Mouse (Mus musculus) heart, embryonic 13.5 days (tissue): Measurements from ENCODE around the gene Rab30. TPM values are rescaled to one million over a fixed set of nuclear protein-coding genes. Genes with fewer than 3 reads are reported as not detected.

Experiments used
- ATAC-seq: fragments of 200-750 bp; cut with Nextera tagmentation; 2 replicates; pipeline ENCODE4 v1.8.0; 2017; ENCODE audit warnings: moderate TSS enrichment; ENCODE audit not compliant: insufficient number of reproducible peaks, low FRiP score, low TSS enrichment; ENCODE audit errors: extremely low read depth
- H3K27ac ChIP-seq: fragments of 300-500 bp; sonication (generic); replicated peaks from 2 replicates; pipeline ENCODE4 v1.5.1; 2015; ENCODE audit warnings: moderate library complexity, mild to moderate bottlenecking, inconsistent platforms
- H3K27me3 ChIP-seq: fragments of 300-500 bp; sonication (generic); replicated peaks from 2 replicates; pipeline ENCODE4 v1.6.1; 2015; ENCODE audit warnings: mild to moderate bottlenecking, inconsistent platforms
- H3K36me3 ChIP-seq: fragments of 300-500 bp; sonication (generic); 2 replicates; pipeline ENCODE4 v1.6.1; 2015; ENCODE audit warnings: mild to moderate bottlenecking, inconsistent platforms
- H3K4me1 ChIP-seq: fragments of 300-500 bp; sonication (generic); 2 replicates; pipeline ENCODE4 v1.6.1; 2015; ENCODE audit warnings: inconsistent platforms
- H3K4me2 ChIP-seq: fragments of 300-500 bp; sonication (generic); 2 replicates; pipeline ENCODE4 v1.6.1; 2015; ENCODE audit warnings: inconsistent platforms, mild to moderate bottlenecking, moderate library complexity
- H3K4me3 ChIP-seq: fragments of 300-500 bp; sonication (generic); 2 replicates; pipeline ENCODE4 v1.5.1; 2015; ENCODE audit warnings: moderate library complexity, mild to moderate bottlenecking, inconsistent platforms
- H3K9ac ChIP-seq: fragments of 300-500 bp; sonication (generic); 2 replicates; pipeline ENCODE4 v1.6.1; 2015; ENCODE audit warnings: inconsistent platforms, mild to moderate bottlenecking, moderate library complexity
- H3K9me3 ChIP-seq: fragments of 300-500 bp; sonication (generic); 2 replicates; pipeline ENCODE4 v1.6.1; 2016; ENCODE audit warnings: inconsistent platforms
- WGBS: fragments of 180-500 bp; shearing (Covaris S2); methylation state at CpG from one replicate; pipeline ENCODE4 v1.1.7; 2015; ENCODE audit warnings: mixed read lengths; 5-methylcytosine and 5-hydroxymethylcytosine counted together
- polyA plus RNA-seq: library from polyadenylated mRNA; unstranded; fragments of >200 nt; fragmentation: Nextera tagmentation; extraction: Ambion mirVana; gene quantifications from 2 replicates; pipeline ENCODE4 v1.2.1, GENCODE M21; 2015

The Rab30 gene
- polyA plus RNA-seq, 1 experiment from 2014 or later: 5.6 TPM

DNA sequence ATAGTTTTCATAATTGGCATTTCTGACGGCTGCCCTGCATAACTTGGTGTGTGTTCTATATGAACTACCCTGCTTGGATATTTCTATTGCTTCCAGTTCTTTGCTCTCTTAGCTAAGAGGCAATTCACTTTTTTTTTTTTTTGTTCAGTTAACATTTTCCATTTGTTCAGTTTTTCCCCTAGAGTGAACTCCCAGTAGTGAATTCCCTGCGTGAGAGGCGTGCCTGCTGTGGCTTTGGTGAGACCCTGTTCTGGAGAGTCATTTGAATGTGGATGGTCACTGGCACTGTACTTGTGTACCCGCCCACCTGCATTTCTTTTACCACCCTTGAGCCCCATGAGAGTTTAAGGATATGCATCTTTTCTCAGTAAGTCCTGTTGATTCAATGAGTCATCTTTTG is 60.8 kb downstream of the Rab30 start:
- Histone ChIP-seq H3K4me2 (no peak overlapping the region), H3K9me3 (no peaks in the 10 kb centered on the region), H3K27ac (no peak overlapping the region), H3K4me3 (no peak overlapping the region), H3K9ac (no peak overlapping the region), H3K36me3 (no peaks in the 10 kb centered on the region), H3K27me3 (no peaks in the 10 kb centered on the region), H3K4me1 (peaks cover 6% of the 10 kb centered on the region; the same call in 1 of the 2 replicates)
- no peak for ATAC-seq
- 75% methylated on average over 4 of the region's 4 CpGs for WGBS

GRCm38 (mm10) chr7:92803191-92803590 is 61.8 kb downstream of the Rab30 start:
- no peaks in the 10 kb centered on the region for H3K9me3 ChIP-seq
- no peak overlapping the region for H3K4me2 ChIP-seq
- H3K4me3 ChIP-seq: no peak overlapping the region
- H3K27me3 ChIP-seq: no peaks in the 10 kb centered on the region
- no peak for ATAC-seq
- 57% methylated on average over 1 of the region's 1 CpGs for WGBS
- no peaks in the 10 kb centered on the region for H3K36me3 ChIP-seq
- H3K9ac ChIP-seq: no peak overlapping the region
- peaks cover 6% of the 10 kb centered on the region; the same call in 1 of the 2 replicates for H3K4me1 ChIP-seq
- H3K27ac ChIP-seq: no peak overlapping the region

DNA sequence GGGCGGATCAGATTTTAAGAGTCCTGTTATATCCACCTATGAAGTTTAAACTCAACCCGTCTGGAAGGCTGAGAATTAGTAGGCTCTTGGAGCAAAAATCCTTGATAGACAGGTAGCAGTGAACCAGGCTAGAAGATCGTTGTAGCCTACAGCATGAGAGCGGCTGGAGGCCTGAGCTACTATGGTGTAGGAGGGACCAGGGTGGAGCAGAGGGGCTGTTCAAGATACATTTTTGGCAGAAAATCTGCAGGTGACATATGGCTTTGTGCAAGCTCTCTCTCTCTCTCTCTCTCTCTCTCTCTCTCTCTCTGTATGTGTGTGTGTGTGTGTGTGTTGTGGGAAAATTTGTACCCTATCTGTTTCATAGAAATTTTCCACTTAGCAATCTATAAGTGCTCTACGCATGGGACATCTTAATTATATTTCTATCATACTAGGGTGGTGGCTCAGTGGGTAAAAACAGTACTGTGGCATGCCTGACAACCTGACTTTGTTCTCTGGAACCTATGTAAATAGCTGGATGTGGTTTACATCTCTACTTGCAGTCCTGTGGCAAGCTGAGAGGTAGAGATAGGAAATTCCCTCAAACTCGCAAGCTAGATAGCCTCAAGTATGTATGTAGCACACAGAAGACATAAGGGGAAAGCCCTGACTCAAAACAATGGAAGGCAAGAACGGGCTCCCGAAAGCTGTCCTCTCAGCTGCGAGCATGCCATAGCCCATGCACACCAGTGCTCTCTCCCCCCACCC is 63.7 kb downstream of the Rab30 start:
- 79% methylated on average over 9 of the region's 9 CpGs for WGBS
- no peak for ATAC-seq
- no peaks in the 10 kb centered on the region for H3K9me3 ChIP-seq

GRCm38 (mm10) chr7:92806512-92807188 is 65.2 kb downstream of the Rab30 start:
- ATAC-seq: no peak
- Histone ChIP-seq H3K27ac (no peak overlapping the region), H3K36me3 (no peaks in the 10 kb centered on the region), H3K9me3 (no peaks in the 10 kb centered on the region), H3K9ac (no peak overlapping the region), H3K4me2 (peak overlapping the region; percentile 24; the same call in 1 of the 2 replicates), H3K4me3 (no peak overlapping the region), H3K27me3 (no peaks in the 10 kb centered on the region), H3K4me1 (peaks cover 6% of the 10 kb centered on the region; the same call in 1 of the 2 replicates)
- 35% methylated on average over 15 of the region's 15 CpGs for WGBS

More for the DNA sequence above, 63.7 kb downstream of the Rab30 start:
- Histone ChIP-seq H3K27ac (no peak overlapping the region), H3K27me3 (no peaks in the 10 kb centered on the region), H3K4me1 (peaks cover 6% of the 10 kb centered on the region; the same call in 1 of the 2 replicates), H3K4me2 (no peak overlapping the region), H3K4me3 (no peak overlapping the region), H3K9ac (no peak overlapping the region), H3K36me3 (no peaks in the 10 kb centered on the region)

DNA sequence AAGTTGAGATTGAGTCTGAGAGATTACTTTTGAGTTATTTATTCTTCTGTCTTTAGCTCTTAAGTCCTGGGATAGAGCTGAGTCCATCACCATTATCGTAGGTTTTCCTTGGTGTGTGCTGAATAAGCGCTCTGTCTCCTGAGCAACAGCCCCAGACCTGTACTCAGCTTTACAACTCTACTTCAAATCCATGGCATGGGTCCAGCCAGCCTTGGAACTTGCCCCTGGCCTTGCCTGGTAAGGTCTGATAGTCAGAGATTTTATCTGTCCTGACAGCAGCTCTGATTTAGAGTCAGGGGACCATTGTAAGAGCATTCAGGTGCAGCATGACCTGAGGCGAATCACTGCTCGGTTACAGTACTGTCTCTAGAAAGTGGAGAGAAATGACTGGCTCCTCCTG is 66.1 kb downstream of the Rab30 start:
- ATAC-seq: no peak
- 77% methylated on average over 4 of the region's 4 CpGs for WGBS
- no peaks in the 10 kb centered on the region for H3K27me3 ChIP-seq
- no peak overlapping the region for H3K9ac ChIP-seq
- H3K4me2 ChIP-seq: no peak overlapping the region
- H3K36me3 ChIP-seq: no peaks in the 10 kb centered on the region
- H3K27ac ChIP-seq: no peak overlapping the region
- H3K4me1 ChIP-seq: peaks cover 6% of the 10 kb centered on the region; the same call in 1 of the 2 replicates
- no peaks in the 10 kb centered on the region for H3K9me3 ChIP-seq
- H3K4me3 ChIP-seq: no peak overlapping the region

DNA sequence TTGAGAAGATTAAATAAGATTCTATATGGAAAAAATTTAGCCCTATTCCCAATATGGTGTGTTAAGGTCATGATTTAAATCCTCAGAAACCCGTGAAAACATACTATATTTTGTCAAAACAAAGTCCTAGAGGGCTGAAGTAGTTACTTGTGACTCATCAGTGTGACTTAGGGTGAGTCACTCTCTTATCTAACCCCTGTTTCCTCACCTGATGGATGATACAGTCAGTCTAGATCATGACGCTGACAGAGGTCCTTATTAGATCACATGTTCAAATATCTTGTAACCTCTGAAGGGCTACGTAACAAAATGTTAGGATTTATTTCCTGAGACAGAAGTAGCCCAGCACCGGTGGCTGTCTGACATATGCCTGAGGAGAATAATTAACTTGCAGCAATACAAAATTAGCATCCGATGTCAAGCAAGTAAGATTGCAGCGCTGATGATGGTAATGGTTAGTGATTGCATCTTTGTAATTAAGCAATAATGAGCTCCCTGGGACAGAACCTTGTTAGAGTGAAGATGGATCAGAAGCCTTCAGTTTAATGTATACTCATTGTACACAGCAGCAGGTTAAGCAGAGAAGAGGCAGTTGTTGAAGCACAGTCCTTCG is 70.4 kb downstream of the Rab30 start:
- Histone ChIP-seq H3K4me1 (no peaks in the 10 kb centered on the region), H3K27me3 (no peaks in the 10 kb centered on the region)
- WGBS: 72% methylated on average over 7 of the region's 7 CpGs

DNA sequence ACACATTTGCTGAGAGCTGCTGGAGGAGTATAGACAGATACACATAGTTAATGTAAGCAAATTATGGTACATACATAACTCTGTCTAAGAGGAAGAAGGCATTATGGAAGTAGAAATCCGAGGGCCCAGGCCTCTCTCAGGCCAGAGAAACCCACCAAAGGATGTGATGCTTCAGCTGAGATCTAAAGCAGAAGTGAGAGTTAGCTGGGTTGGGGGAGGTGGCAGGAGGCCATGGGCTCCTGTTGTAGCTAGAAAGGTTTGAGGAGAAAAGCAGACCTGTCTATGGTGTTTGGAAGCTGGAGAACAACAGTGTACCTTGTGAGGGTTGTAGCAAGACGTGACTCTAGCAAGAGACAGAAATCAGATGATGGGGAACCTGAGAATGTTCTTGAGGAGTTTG is 75.8 kb downstream of the Rab30 start:
- no peak for ATAC-seq
- no peak overlapping the region for H3K27ac ChIP-seq
- H3K4me3 ChIP-seq: no peak overlapping the region
- H3K9me3 ChIP-seq: no peaks in the 10 kb centered on the region
- no peaks in the 10 kb centered on the region for H3K4me1 ChIP-seq
- H3K9ac ChIP-seq: no peak overlapping the region
- 62% methylated on average over 2 of the region's 2 CpGs for WGBS
- H3K4me2 ChIP-seq: no peak overlapping the region
- no peaks in the 10 kb centered on the region for H3K27me3 ChIP-seq
- H3K36me3 ChIP-seq: no peaks in the 10 kb centered on the region

More for the DNA sequence above, 70.4 kb downstream of the Rab30 start:
- no peak overlapping the region for H3K4me3 ChIP-seq
- no peaks in the 10 kb centered on the region for H3K9me3 ChIP-seq
- H3K27ac ChIP-seq: no peak overlapping the region
- no peak overlapping the region for H3K4me2 ChIP-seq
- ATAC-seq: no peak
- H3K36me3 ChIP-seq: no peaks in the 10 kb centered on the region
- H3K9ac ChIP-seq: no peak overlapping the region

DNA sequence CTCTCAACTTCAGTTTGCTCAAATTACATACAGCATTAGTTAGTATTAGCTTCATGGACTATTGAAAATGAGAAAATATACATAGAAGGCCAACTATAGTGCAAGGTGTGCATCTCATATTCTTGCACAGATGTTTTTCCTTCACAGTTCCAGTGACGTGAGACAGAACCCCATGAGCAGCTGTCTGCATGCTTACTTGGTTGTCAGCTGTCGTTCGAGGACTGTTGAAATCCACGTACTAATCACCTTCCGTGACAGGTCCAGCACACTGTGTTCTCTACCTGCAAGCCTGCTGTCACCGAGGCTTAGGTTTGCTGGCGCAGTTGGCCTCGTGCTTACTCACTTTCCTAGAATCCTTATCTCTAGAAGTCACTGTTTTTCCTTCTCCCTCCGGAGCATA is 76.5 kb downstream of the Rab30 start:
- H3K4me3 ChIP-seq: no peak overlapping the region
- no peak overlapping the region for H3K4me2 ChIP-seq
- no peaks in the 10 kb centered on the region for H3K4me1 ChIP-seq
- no peaks in the 10 kb centered on the region for H3K27me3 ChIP-seq
- H3K36me3 ChIP-seq: no peaks in the 10 kb centered on the region
- H3K9ac ChIP-seq: no peak overlapping the region
- no peaks in the 10 kb centered on the region for H3K9me3 ChIP-seq
- H3K27ac ChIP-seq: no peak overlapping the region
- 39% methylated on average over 9 of the region's 9 CpGs for WGBS
- ATAC-seq: no peak

DNA sequence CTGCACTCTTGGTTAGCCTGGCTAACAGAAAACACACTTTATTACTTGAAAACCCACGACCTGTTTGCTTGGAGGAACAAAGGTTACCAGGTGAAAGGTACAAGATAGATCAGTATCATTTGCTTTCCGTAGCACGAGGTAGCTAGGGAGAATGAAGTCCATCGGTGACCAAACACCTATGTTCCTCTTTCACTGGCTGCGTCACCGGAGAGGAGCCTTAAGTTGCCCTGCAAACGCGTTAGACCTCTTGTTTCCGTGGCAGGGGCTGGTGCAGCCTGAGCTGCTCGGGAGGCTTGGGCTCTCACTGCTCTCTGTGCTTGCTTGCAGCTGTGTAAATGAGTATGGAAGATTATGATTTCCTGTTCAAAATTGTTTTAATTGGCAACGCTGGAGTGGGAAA is 78.3 kb downstream of the Rab30 start:
- ATAC-seq: no peak
- H3K4me1 ChIP-seq: no peaks in the 10 kb centered on the region
- no peak overlapping the region for H3K27ac ChIP-seq
- H3K9me3 ChIP-seq: no peaks in the 10 kb centered on the region
- no peak overlapping the region for H3K4me2 ChIP-seq
- 81% methylated on average over 11 of the region's 11 CpGs for WGBS
- no peak overlapping the region for H3K9ac ChIP-seq
- no peaks in the 10 kb centered on the region for H3K36me3 ChIP-seq
- H3K27me3 ChIP-seq: no peaks in the 10 kb centered on the region
- no peak overlapping the region for H3K4me3 ChIP-seq

DNA sequence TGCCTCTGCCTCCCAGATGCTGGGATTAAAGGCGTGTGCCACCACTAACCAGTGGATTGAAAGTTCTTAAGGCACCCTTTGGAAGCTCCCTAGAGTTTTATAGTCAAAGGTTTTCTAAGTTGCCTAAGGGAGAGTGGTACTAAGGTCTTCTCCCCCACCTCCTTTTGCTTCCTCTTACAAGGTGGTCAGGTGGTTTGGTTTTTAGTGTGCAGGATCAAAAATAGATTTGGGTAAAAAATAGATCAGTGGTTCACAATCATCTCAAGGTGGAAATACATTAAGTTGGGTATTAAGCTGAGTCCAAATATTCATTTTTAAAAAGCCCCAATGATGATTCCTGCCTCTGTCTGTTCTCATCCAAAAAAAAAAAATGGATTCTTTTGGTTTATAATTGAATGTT is 79.0 kb downstream of the Rab30 start:
- Histone ChIP-seq H3K4me2 (no peak overlapping the region), H3K27ac (no peak overlapping the region), H3K4me3 (no peak overlapping the region), H3K4me1 (no peaks in the 10 kb centered on the region), H3K36me3 (no peaks in the 10 kb centered on the region), H3K27me3 (no peaks in the 10 kb centered on the region), H3K9ac (no peak overlapping the region), H3K9me3 (no peaks in the 10 kb centered on the region)
- ATAC-seq: no peak
- WGBS: 67% methylated on average over 1 of the region's 1 CpGs

DNA sequence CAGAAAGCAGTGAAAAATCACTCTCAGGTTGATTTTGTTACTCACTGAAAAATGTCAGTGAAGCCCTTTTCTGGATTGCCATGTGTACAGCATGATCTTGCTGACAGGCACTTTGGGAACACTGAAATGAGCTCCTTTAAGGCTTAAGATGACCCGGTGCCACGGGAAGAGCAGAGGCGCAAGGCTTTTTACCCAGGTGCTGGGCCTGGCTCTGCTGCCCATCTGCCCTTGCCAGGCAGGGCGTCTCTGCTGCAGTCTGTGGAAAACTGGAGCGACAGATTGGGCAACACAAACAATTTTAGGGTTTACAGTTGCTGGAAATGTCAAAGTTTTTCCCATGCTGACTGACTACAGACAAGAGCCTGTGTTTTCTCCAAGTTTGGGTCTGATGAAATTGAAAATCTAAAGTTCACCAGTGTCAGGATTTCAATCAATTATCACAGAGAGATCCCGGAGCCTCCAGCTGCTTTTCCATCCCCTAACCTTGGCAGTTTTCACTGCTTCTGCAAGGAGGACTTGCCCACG is 79.6 kb downstream of the Rab30 start:
- Histone ChIP-seq H3K27me3 (no peaks in the 10 kb centered on the region), H3K27ac (no peak overlapping the region), H3K4me1 (no peaks in the 10 kb centered on the region), H3K36me3 (no peaks in the 10 kb centered on the region), H3K4me2 (no peak overlapping the region), H3K9ac (no peak overlapping the region), H3K9me3 (no peaks in the 10 kb centered on the region), H3K4me3 (no peak overlapping the region)
- no peak for ATAC-seq
- WGBS: 73% methylated on average over 7 of the region's 7 CpGs
